9 mouse cellular contexts compared by ENCODE assay signal in genomic region chr17:34257594-34258375, GRCm38 (mm10). TPM values are rescaled to one million over a fixed set of nuclear protein-coding genes. Genes with fewer than 3 reads are reported as not detected.
DNase-seq lines count a peak whose midpoint lies in the region; ATAC-seq and TF ChIP-seq lines count a peak whose summit lies in the region.
"Had no signal": no experiment of that assay in that cellular context is flagged by ENCODE, and none has a peak within 500 bp of the region (broad histone marks: within the 10 kb centered on the region; RNA-seq: fewer than 3 reads in every experiment).

Gene H2-Ab1 (plus strand): TSS chr17:34257689.

- peak; percentile 81 to 95 for DNase-seq in adrenal gland, adult (ENCODE audit: inconsistent age in 2 of 2, low spot score in 1 of 2)
- peak; percentile 48 for DNase-seq in embryonic facial prominence, embryonic 10.5 days (ENCODE audit: low spot score)
- peak; percentile 75 to 87 for DNase-seq in kidney, postnatal 36 days
- peak; percentile 76 for DNase-seq in lung, embryonic 14.5 days
- DNase-seq in right cerebral cortex, postnatal 4 days = peak; percentile 83

- peaks cover 20% of the 10 kb centered on the region for H3K27me3 ChIP-seq in embryonic facial prominence, embryonic 10.5 days (replicated peaks; ENCODE audit: low read depth, poor library complexity, severe bottlenecking)
- H3K27me3 ChIP-seq in heart, embryonic 12.5 days (replicated peaks) = peaks cover 35% of the 10 kb centered on the region
- peaks cover 6% of the 10 kb centered on the region; the same call in 1 of the 2 replicates for H3K27me3 ChIP-seq in lung, embryonic 14.5 days (ENCODE audit: insufficient read depth, low read length)
- H3K27me3 ChIP-seq in forebrain, embryonic 13.5 days = peaks cover 11% of the 10 kb centered on the region; the same call in 1 of the 2 replicates

- TF ChIP-seq CTCF in lung, embryonic 14.5 days (IDR thresholded peaks at IDR 0.05; ENCODE audit: low read depth) = no peak

- 72% methylated on average over 11 of the region's 11 CpGs for WGBS in embryonic facial prominence, embryonic 10.5 days
- 67% methylated on average over 11 of the region's 11 CpGs for WGBS in heart, embryonic 12.5 days
- 72% methylated on average over 11 of the region's 11 CpGs for WGBS in lung, embryonic 14.5 days
- WGBS in forebrain, embryonic 13.5 days = 77% methylated on average over 11 of the region's 11 CpGs

- H3K4me3 ChIP-seq in embryonic facial prominence, embryonic 10.5 days = no peak within 1 kb of the TSS
- H3K4me3 ChIP-seq in heart, embryonic 12.5 days = no peak within 1 kb of the TSS
- no peak within 1 kb of the TSS for H3K4me3 ChIP-seq in lung, embryonic 14.5 days (ENCODE audit: low read depth, low read length)
- H3K4me3 ChIP-seq in forebrain, embryonic 13.5 days = no peak within 1 kb of the TSS
- H3K4me3 ChIP-seq: hindbrain, embryonic 15.5 days had no signal

- no peak within 1 kb of the TSS for H3K4me2 ChIP-seq in heart, embryonic 12.5 days
- no peak within 1 kb of the TSS for H3K4me2 ChIP-seq in lung, embryonic 14.5 days
- H3K4me2 ChIP-seq in forebrain, embryonic 13.5 days = no peak within 1 kb of the TSS
- H3K4me2 ChIP-seq: hindbrain, embryonic 15.5 days had no signal

- no peak within 1 kb of the TSS for H3K9ac ChIP-seq in heart, embryonic 12.5 days
- no peak within 1 kb of the TSS for H3K9ac ChIP-seq in lung, embryonic 14.5 days
- H3K9ac ChIP-seq in forebrain, embryonic 13.5 days = no peak within 1 kb of the TSS
- H3K9ac ChIP-seq: hindbrain, embryonic 15.5 days had no signal

- ATAC-seq in CD4-positive, CD25-positive, alpha-beta regulatory T cell, adult 4 months = peak; percentile 80
- ATAC-seq in heart, embryonic 12.5 days (ENCODE audit: insufficient number of reproducible peaks, low FRiP score) = no peak
- no peak for ATAC-seq in lung, embryonic 14.5 days (ENCODE audit: insufficient read depth)
- ATAC-seq in forebrain, embryonic 13.5 days = no peak

- no peak within 1 kb of the TSS for H3K27ac ChIP-seq in embryonic facial prominence, embryonic 10.5 days (replicated peaks)
- no peak within 1 kb of the TSS for H3K27ac ChIP-seq in heart, embryonic 12.5 days (ENCODE audit: poor library complexity, severe bottlenecking)
- no peak within 1 kb of the TSS for H3K27ac ChIP-seq in lung, embryonic 14.5 days (ENCODE audit: low read depth)
- no peak within 1 kb of the TSS for H3K27ac ChIP-seq in forebrain, embryonic 13.5 days
- H3K27ac ChIP-seq: hindbrain, embryonic 15.5 days had no signal

- H3K4me1 ChIP-seq in embryonic facial prominence, embryonic 10.5 days = 0 out of 2 replicates have a peak, but pooled peaks cover under 1% of the 10 kb centered on the region
- no peaks in the 10 kb centered on the region for H3K4me1 ChIP-seq in heart, embryonic 12.5 days (replicated peaks)
- no peaks in the 10 kb centered on the region for H3K4me1 ChIP-seq in lung, embryonic 14.5 days (ENCODE audit: insufficient read depth)
- no peaks in the 10 kb centered on the region for H3K4me1 ChIP-seq in forebrain, embryonic 13.5 days
- H3K4me1 ChIP-seq: hindbrain, embryonic 15.5 days had no signal

- no peaks in the 10 kb centered on the region for H3K36me3 ChIP-seq in embryonic facial prominence, embryonic 10.5 days (replicated peaks)
- H3K36me3 ChIP-seq in heart, embryonic 12.5 days = no peaks in the 10 kb centered on the region
- no peaks in the 10 kb centered on the region for H3K36me3 ChIP-seq in lung, embryonic 14.5 days (ENCODE audit: insufficient read depth)
- no peaks in the 10 kb centered on the region for H3K36me3 ChIP-seq in forebrain, embryonic 13.5 days (ENCODE audit: poor library complexity, severe bottlenecking)
- H3K36me3 ChIP-seq: hindbrain, embryonic 15.5 days had no signal

- no peaks in the 10 kb centered on the region for H3K9me3 ChIP-seq in embryonic facial prominence, embryonic 10.5 days
- no peaks in the 10 kb centered on the region for H3K9me3 ChIP-seq in heart, embryonic 12.5 days (replicated peaks)
- no peaks in the 10 kb centered on the region for H3K9me3 ChIP-seq in lung, embryonic 14.5 days (ENCODE audit: low read depth, low read length)
- H3K9me3 ChIP-seq in forebrain, embryonic 13.5 days (replicated peaks) = no peaks in the 10 kb centered on the region
- H3K9me3 ChIP-seq: hindbrain, embryonic 15.5 days had no signal

RNA-seq across cellular contexts. Expression of gene H2-Ab1, which starts in this region (rescaled TPM):
- 10 to 100 TPM in 1 of 2 experiments, 1 to 10 TPM in 1; 8.9 to 77.0 TPM for polyA plus RNA-seq in CD4-positive, CD25-positive, alpha-beta regulatory T cell, adult 4 months (2017; shearing (Covaris generic))
- polyA plus RNA-seq in embryonic facial prominence, embryonic 10.5 days (2016; fragmentation: Nextera tagmentation; extraction: Ambion mirVana) = 5.5 and 7.2 TPM in 2 replicates
- 11.8 and 15.2 TPM in 2 replicates for polyA plus RNA-seq in heart, embryonic 12.5 days (2016; fragmentation: Nextera tagmentation; extraction: Ambion mirVana)
- polyA plus RNA-seq in lung, embryonic 14.5 days (2014; fragmentation: Nextera tagmentation; extraction: Ambion mirVana) = 2.6 and 2.8 TPM in 2 replicates
- polyA plus RNA-seq in forebrain, embryonic 13.5 days (2015; fragmentation: Nextera tagmentation; extraction: Ambion mirVana) = 1.4 and 1.5 TPM in 2 replicates
